Mouse (Mus musculus) heart, postnatal 0 days (tissue): ENCODE measurements around the gene Egfr. TPM values are rescaled to one million over a fixed set of nuclear protein-coding genes. Genes with fewer than 3 reads are reported as not detected.

ENCODE experiments used
- ATAC-seq: fragments of 200-750 bp; cut with Nextera tagmentation; 2 replicates; pipeline ENCODE4 v1.8.0; 2017; ENCODE audit warnings: low read depth, moderate number of reproducible peaks, moderate library complexity; ENCODE audit not compliant: insufficient read depth
- DNase-seq: peaks from one replicate; pipeline ENCODE4 v3.0.0-alpha.2; 2016; ENCODE audit warnings: low spot score
- H3K27ac ChIP-seq: fragments of 300-500 bp; sonication (generic); 2 replicates; pipeline ENCODE4 v1.5.1; 2014; ENCODE audit warnings: low read depth, mild to moderate bottlenecking
- H3K27me3 ChIP-seq: fragments of 300-500 bp; sonication (generic); 2 replicates; pipeline ENCODE4 v1.6.1; 2014; ENCODE audit warnings: low read length, mixed read lengths; ENCODE audit not compliant: control insufficient read depth, insufficient read depth
- H3K36me3 ChIP-seq: fragments of 300-500 bp; sonication (generic); replicated peaks from 2 replicates; pipeline ENCODE4 v1.6.1; 2014; ENCODE audit warnings: low read length, mixed read lengths; ENCODE audit not compliant: control insufficient read depth, insufficient read depth
- H3K4me1 ChIP-seq: fragments of 300-500 bp; sonication (generic); 2 replicates; pipeline ENCODE4 v1.6.1; 2014; ENCODE audit warnings: antibody characterized with exemption; ENCODE audit not compliant: control insufficient read depth, insufficient read depth
- H3K4me2 ChIP-seq: fragments of 300-500 bp; sonication (generic); 2 replicates; pipeline ENCODE4 v1.6.1; 2014; ENCODE audit warnings: low read depth, mild to moderate bottlenecking, low read length, moderate library complexity
- H3K4me3 ChIP-seq: fragments of 300-500 bp; sonication (generic); 2 replicates; pipeline ENCODE4 v1.5.1; 2014; ENCODE audit warnings: low read depth, low read length
- H3K9ac ChIP-seq: fragments of 300-500 bp; sonication (generic); replicated peaks from 2 replicates; pipeline ENCODE4 v1.6.1; 2014; ENCODE audit warnings: low read depth, low read length, mixed read lengths
- H3K9me3 ChIP-seq: fragments of 300-500 bp; sonication (generic); replicated peaks from 2 replicates; pipeline ENCODE4 v1.6.1; 2016; ENCODE audit warnings: low read length; ENCODE audit not compliant: control insufficient read depth
- CTCF ChIP-seq: IDR thresholded peaks from 2 replicates; pipeline ENCODE4 v1.5.1; 2016; ENCODE audit warnings: antibody characterized with exemption, control low read depth, low read depth
- EP300 ChIP-seq: IDR thresholded peaks from 2 replicates; pipeline ENCODE4 v1.6.1; 2016; ENCODE audit warnings: antibody characterized with exemption, low read depth
- WGBS: fragments of 180-500 bp; shearing (Covaris S2); extraction: QIAGEN DNeasy Blood & Tissue Kit; methylation state at CpG from one replicate; pipeline ENCODE4 v1.1.7; 2014; 5-methylcytosine and 5-hydroxymethylcytosine counted together
- polyA plus RNA-seq: library from polyadenylated mRNA; unstranded; fragments of >200 nt; fragmentation: Nextera tagmentation; extraction: Ambion mirVana; gene quantifications from 2 replicates; pipeline ENCODE4 v1.2.1, GENCODE M21; 2015
- total RNA-seq: library from RNA; depleted of rRNA; stranded (reverse); fragments of >200 nt; gene quantifications from 2 replicates; pipeline ENCODE4 v1.2.3, GENCODE M21; 2014; ENCODE audit warnings: low replicate concordance; rRNA removed

Egfr gene
- total and polyA plus RNA-seq, 2 experiments from 2014 or later, result 1.2 to 2.5 TPM

DNA sequence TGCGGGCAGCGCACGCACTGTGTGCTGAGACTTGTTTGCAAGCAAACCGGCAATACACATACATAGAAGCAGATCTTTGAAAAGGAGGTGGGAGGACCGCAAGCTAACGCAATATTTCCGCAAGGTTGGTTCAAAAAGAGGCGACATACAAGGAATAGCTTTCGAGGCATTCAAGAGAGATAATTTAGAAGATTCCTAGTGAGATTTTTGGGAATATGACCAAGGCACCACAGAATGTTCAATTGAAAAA lies 199.7 kb downstream of the Egfr start:
- Histone ChIP-seq H3K27ac (peak overlapping the region; percentile 56), H3K36me3 (no peaks in the 10 kb centered on the region), H3K9ac (peak overlapping the region; percentile 56), H3K4me1 (peaks cover 10% of the 10 kb centered on the region), H3K4me2 (peak overlapping the region; percentile 85), H3K9me3 (no peaks in the 10 kb centered on the region), H3K27me3 (no peaks in the 10 kb centered on the region), H3K4me3 (peak overlapping the region; percentile 60)
- TF ChIP-seq CTCF (no peak), EP300 (no peak)
- under 1% methylated on average over 9 of the region's 9 CpGs for WGBS
- ATAC-seq (no peak), DNase-seq (no peak)

DNA sequence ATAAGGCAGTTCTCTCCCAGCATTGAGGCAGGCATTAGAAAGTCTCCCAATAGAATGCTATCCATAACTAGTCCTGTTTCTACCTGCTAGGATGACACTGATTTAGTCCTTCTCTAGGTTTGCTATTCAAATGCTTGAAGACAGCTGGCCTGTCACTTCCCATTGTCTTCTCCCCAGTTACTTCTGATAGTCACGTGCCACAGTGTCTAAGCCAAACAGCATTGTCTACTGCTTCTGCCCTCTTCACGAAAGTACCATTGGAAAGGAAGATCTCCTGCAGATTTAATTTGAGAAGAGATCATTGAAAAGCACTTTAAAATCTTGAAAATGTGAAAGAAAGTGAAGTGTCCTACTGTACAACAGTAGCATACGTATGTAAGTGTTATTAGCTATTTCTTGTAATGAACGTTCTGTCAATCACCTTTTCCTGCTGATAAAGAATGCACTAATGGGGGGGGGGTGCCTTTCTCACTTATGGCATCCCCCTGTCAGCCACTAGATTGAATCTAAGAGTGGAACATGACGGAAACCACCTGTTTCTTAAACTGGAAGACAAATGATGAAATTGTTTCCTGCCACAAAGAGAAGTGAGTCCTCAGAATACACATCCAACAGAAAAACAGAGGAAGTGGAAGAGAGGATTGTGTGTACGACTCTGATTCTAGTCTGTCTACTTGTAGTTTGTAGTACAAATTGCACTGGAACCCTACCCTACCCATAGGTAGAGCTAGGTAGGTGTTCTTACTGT lies 204.3 kb downstream of the Egfr start:
- ATAC-seq (no peak), DNase-seq (no peak)
- Histone ChIP-seq H3K9ac (no peak overlapping the region), H3K36me3 (no peaks in the 10 kb centered on the region), H3K27ac (no peak overlapping the region), H3K4me3 (no peak overlapping the region), H3K4me2 (no peak overlapping the region), H3K4me1 (peaks cover 10% of the 10 kb centered on the region), H3K9me3 (no peaks in the 10 kb centered on the region), H3K27me3 (no peaks in the 10 kb centered on the region)
- WGBS, result 70% methylated on average over 6 of the region's 6 CpGs
- TF ChIP-seq EP300 (no peak), CTCF (no peak)

GRCm38 (mm10) chr11:16957030-16957429 lies 205.0 kb downstream of the Egfr start:
- Histone ChIP-seq H3K9ac (no peak overlapping the region), H3K27me3 (no peaks in the 10 kb centered on the region), H3K27ac (no peak overlapping the region), H3K4me3 (no peak overlapping the region), H3K4me1 (peaks cover 4% of the 10 kb centered on the region), H3K4me2 (no peak overlapping the region), H3K9me3 (no peaks in the 10 kb centered on the region), H3K36me3 (no peaks in the 10 kb centered on the region)
- ATAC-seq, result no peak
- no peak for DNase-seq
- 89% methylated on average over 6 of the region's 6 CpGs for WGBS
- TF ChIP-seq EP300 (no peak), CTCF (no peak)

DNA sequence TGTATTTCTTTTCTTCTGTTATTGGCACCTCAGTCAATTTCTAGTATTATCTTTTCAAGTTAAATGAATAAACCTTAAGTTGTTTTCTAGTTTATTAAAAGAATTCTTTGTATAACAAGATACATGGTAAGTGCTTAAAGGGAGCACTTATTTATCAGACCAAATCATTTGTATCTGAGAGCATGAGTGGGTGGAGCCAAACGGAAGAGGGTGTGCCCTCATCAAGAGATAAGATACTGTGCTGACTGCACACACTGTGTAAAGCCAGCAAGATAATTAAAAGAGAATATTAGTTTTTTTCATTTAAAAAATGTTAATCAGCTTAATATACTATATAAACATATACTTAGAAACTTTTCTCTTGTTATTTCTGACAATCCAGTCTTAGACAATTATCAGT lies 206.5 kb downstream of the Egfr start:
- TF ChIP-seq EP300 (no peak), CTCF (no peak)
- H3K4me3 ChIP-seq, result no peak overlapping the region
- H3K27me3 ChIP-seq, result no peaks in the 10 kb centered on the region
- H3K4me1 ChIP-seq, result no peaks in the 10 kb centered on the region
- no peaks in the 10 kb centered on the region for H3K9me3 ChIP-seq
- H3K9ac ChIP-seq, result no peak overlapping the region
- ATAC-seq (no peak), DNase-seq (no peak)
- no peak overlapping the region for H3K27ac ChIP-seq
- no peak overlapping the region for H3K4me2 ChIP-seq
- H3K36me3 ChIP-seq, result no peaks in the 10 kb centered on the region
- 65% methylated on average over 1 of the region's 1 CpGs for WGBS

Other genes starting within 250 kb of the Egfr start
- gene Sec61g, start 243.7 kb upstream of the Egfr start, total RNA-seq, result 52.6 and 53.5 TPM in 2 replicates
- gene Sec61g, start 243.7 kb upstream of the Egfr start, polyA plus RNA-seq, result 26.4 and 26.7 TPM in 2 replicates
- 2.7 TPM in 1 of 2 replicates, not detected in the other for gene Fbxo48, start 199.2 kb downstream of the Egfr start, total RNA-seq
- 0.27 and 0.48 TPM in 2 replicates for gene Fbxo48, start 199.2 kb downstream of the Egfr start, polyA plus RNA-seq